Mouse (Mus musculus) liver, adult 2 months (tissue): ENCODE measurements around the gene Ick. TPM values are rescaled to one million over a fixed set of nuclear protein-coding genes. Genes with fewer than 3 reads are reported as not detected.

Experiments
- DNase-seq: peaks from one replicate; pipeline ENCODE4 v3.0.0-alpha.2; 2011; ENCODE audit warnings: low read depth, low spot score; ENCODE audit errors: extremely low read depth
- H3K27ac ChIP-seq: fragments of 200-500 bp; replicated peaks from 2 replicates; pipeline ENCODE4 v1.5.1; 2012; ENCODE audit warnings: low read depth, mild to moderate bottlenecking, control low read depth, inconsistent platforms, low read length; ENCODE audit not compliant: insufficient read depth
- H3K27me3 ChIP-seq: fragments of 200-500 bp; 2 replicates; pipeline ENCODE4 v1.6.1; 2012; ENCODE audit warnings: mild to moderate bottlenecking, moderate library complexity, low read length, inconsistent platforms; ENCODE audit not compliant: control insufficient read depth, insufficient read depth
- H3K36me3 ChIP-seq: fragments of 200-500 bp; 2 replicates; pipeline ENCODE4 v1.6.1; 2012; ENCODE audit warnings: low read length, inconsistent platforms; ENCODE audit not compliant: control insufficient read depth, insufficient read depth
- H3K4me1 ChIP-seq: fragments of 200-500 bp; 2 replicates; pipeline ENCODE4 v1.6.1; 2011; ENCODE audit warnings: low read length; ENCODE audit not compliant: control insufficient read depth, insufficient read depth
- H3K4me3 ChIP-seq: fragments of 200-500 bp; 2 replicates; pipeline ENCODE4 v1.5.1; 2011; ENCODE audit warnings: low read depth, mild to moderate bottlenecking, control low read depth, low read length, moderate library complexity; ENCODE audit not compliant: insufficient read depth
- H3K79me2 ChIP-seq: fragments of 200-500 bp; 2 replicates; pipeline ENCODE4 v1.6.1; 2012; ENCODE audit warnings: inconsistent platforms, mild to moderate bottlenecking, low read length, moderate library complexity; ENCODE audit not compliant: control insufficient read depth, insufficient read depth
- H3K9ac ChIP-seq: fragments of 200-500 bp; 2 replicates; pipeline ENCODE4 v1.6.1; 2012; ENCODE audit warnings: low read depth, mild to moderate bottlenecking, control low read depth, inconsistent platforms, low read length
- CTCF ChIP-seq: fragments of 200-500 bp; IDR thresholded peaks from 2 replicates; pipeline ENCODE4 v1.5.1; 2011; ENCODE audit warnings: low read depth, low read length, control low read depth
- POLR2A ChIP-seq: fragments of 200-500 bp; IDR thresholded peaks from 2 replicates; pipeline ENCODE4 v1.6.1; 2011; ENCODE audit warnings: low read length, control low read depth; ENCODE audit not compliant: insufficient read depth; ENCODE audit errors: extremely low read depth
- WGBS: fragments of 180-500 bp; shearing (Covaris S2); methylation state at CpG from one replicate; pipeline ENCODE4 v1.1.7; 2018; 5-methylcytosine and 5-hydroxymethylcytosine counted together
- polyA plus RNA-seq: library from polyadenylated mRNA; depleted of rRNA; stranded (reverse); fragments of >200 nt; gene quantifications from 2 replicates; pipeline ENCODE4 v1.2.3, GENCODE M21; 2012
- total RNA-seq: library from RNA; depleted of rRNA; stranded (reverse); fragments of >200 nt; gene quantifications from 2 replicates; pipeline ENCODE4 v1.2.3, GENCODE M21; 2014

Ick gene
- total and polyA plus RNA-seq, 2 experiments: 7.3 to 10.2 TPM

- H3K27me3 ChIP-seq: no peaks in the 10 kb centered on the region
- H3K36me3 ChIP-seq: peaks cover 79% of the 10 kb centered on the region
- TF ChIP-seq CTCF (peak; percentile 33), POLR2A (no peak)
- H3K4me3 ChIP-seq: no peak overlapping the region
- WGBS: 94% methylated on average over 6 of the region's 6 CpGs
- H3K27ac ChIP-seq: no peak overlapping the region
- peaks cover 8% of the 10 kb centered on the region; the same call in 1 of the 2 replicates for H3K79me2 ChIP-seq
- no peak for DNase-seq
- 0 out of 2 replicates have a peak, but pooled peaks cover 2% of the 10 kb centered on the region for H3K4me1 ChIP-seq
- no peak overlapping the region for H3K9ac ChIP-seq
Observed at GRCm38 (mm10) chr9:78096376-78096775, 12.6 kb upstream of the Ick start.

- no peak overlapping the region for H3K9ac ChIP-seq
- peaks cover 17% of the 10 kb centered on the region for H3K4me1 ChIP-seq
- H3K27me3 ChIP-seq: no peaks in the 10 kb centered on the region
- H3K36me3 ChIP-seq: peaks cover 60% of the 10 kb centered on the region
- 75% methylated on average over 5 of the region's 5 CpGs for WGBS
- H3K27ac ChIP-seq: no peak overlapping the region
- H3K79me2 ChIP-seq: peaks cover 15% of the 10 kb centered on the region; the same call in 1 of the 2 replicates
- TF ChIP-seq CTCF: no peak
- TF ChIP-seq POLR2A: no peak
- H3K4me3 ChIP-seq: no peak overlapping the region
- no peak for DNase-seq
Observed at GRCm38 (mm10) chr9:78100956-78101355, 8.0 kb upstream of the Ick start.

DNA sequence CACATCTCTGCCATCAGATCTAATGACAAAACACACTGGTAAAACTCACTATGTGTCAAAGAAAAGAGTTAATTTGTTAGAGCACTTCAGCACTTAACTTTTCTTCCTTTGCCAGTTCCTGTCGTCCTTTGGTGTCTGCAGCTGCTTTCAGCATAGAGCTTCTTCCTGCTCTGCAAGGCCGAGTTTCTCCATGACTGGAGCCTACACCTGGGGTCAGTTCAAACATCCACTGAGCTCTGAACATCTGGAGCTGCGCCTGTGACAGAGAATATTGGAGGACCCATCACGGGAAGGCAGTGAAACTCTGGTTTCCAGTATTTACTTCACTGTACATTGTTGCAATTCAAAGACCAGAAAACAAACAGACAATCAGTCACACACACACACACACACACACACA, 7.6 kb upstream of the Ick start:
- no peak for DNase-seq
- H3K9ac ChIP-seq: no peak overlapping the region
- TF ChIP-seq POLR2A: no peak
- TF ChIP-seq CTCF: no peak
- peaks cover 60% of the 10 kb centered on the region for H3K36me3 ChIP-seq
- WGBS: 40% methylated on average over 4 of the region's 4 CpGs
- no peaks in the 10 kb centered on the region for H3K27me3 ChIP-seq
- H3K4me1 ChIP-seq: peaks cover 20% of the 10 kb centered on the region
- H3K79me2 ChIP-seq: peaks cover 18% of the 10 kb centered on the region; the same call in 1 of the 2 replicates
- no peak overlapping the region for H3K4me3 ChIP-seq
- no peak overlapping the region for H3K27ac ChIP-seq

- Histone ChIP-seq H3K36me3 (peaks cover 36% of the 10 kb centered on the region), H3K4me3 (peak overlapping the region; percentile 46), H3K9ac (peak overlapping the region; percentile 41; the same call in 1 of the 2 replicates), H3K27ac (peak overlapping the region; percentile 86), H3K4me1 (peaks cover 26% of the 10 kb centered on the region), H3K27me3 (no peaks in the 10 kb centered on the region), H3K79me2 (peaks cover 21% of the 10 kb centered on the region; the same call in 1 of the 2 replicates)
- TF ChIP-seq POLR2A (no peak), CTCF (no peak)
- peak; percentile 91 for DNase-seq
- WGBS: 19% methylated on average over 8 of the region's 8 CpGs
Observed at GRCm38 (mm10) chr9:78103965-78104560, 4.9 kb upstream of the Ick start.

GRCm38 (mm10) chr9:78104973-78105372, 4.0 kb upstream of the Ick start:
- TF ChIP-seq POLR2A (no peak), CTCF (no peak)
- H3K4me3 ChIP-seq: peak overlapping the region; percentile 4; the same call in 1 of the 2 replicates
- H3K9ac ChIP-seq: no peak overlapping the region
- peaks cover 21% of the 10 kb centered on the region; the same call in 1 of the 2 replicates for H3K79me2 ChIP-seq
- peaks cover 29% of the 10 kb centered on the region for H3K36me3 ChIP-seq
- DNase-seq: peak; percentile 88
- no peaks in the 10 kb centered on the region for H3K27me3 ChIP-seq
- peaks cover 27% of the 10 kb centered on the region for H3K4me1 ChIP-seq
- H3K27ac ChIP-seq: peak overlapping the region; percentile 86
- WGBS: 31% methylated on average over 6 of the region's 6 CpGs

DNA sequence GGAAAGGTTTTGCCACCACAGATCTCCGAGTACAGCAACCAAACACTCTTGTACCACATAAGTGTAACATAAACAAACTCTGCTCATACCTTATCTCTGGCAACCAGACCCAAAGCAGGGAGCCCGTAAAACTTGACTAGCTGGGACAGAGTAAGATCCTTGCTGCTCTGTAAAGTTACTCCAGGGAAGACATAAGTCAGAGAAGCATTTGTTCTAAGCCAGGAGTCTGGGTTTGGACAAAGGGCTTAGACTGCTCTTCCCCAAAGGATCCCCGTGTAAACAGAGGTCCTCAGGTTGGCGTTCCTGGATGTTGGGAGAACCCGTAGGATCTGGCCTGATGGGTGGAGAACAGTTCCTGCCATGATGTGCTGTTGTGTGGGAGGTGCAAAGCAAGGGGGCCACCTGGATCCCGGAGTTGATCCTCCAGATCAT, 3.5 kb upstream of the Ick start:
- H3K9ac ChIP-seq: peak overlapping the region; percentile 61
- 30% methylated on average over 6 of the region's 6 CpGs for WGBS
- DNase-seq: no peak
- H3K79me2 ChIP-seq: peaks cover 21% of the 10 kb centered on the region; the same call in 1 of the 2 replicates
- H3K4me3 ChIP-seq: no peak overlapping the region
- H3K27me3 ChIP-seq: no peaks in the 10 kb centered on the region
- H3K36me3 ChIP-seq: peaks cover 25% of the 10 kb centered on the region
- TF ChIP-seq POLR2A (no peak), CTCF (no peak)
- peak overlapping the region; percentile 59 for H3K27ac ChIP-seq
- H3K4me1 ChIP-seq: peaks cover 30% of the 10 kb centered on the region
